ENCODE assay signal across 8 mouse cellular contexts in genomic region chr17:35469842-35470751, GRCm38 (mm10). TPM values are rescaled to one million over a fixed set of nuclear protein-coding genes. Genes with fewer than 3 reads are reported as not detected.
DNase-seq lines count a peak whose midpoint lies in the region; ATAC-seq and TF ChIP-seq lines count a peak whose summit lies in the region.

TSS of gene H2-Q10 (plus strand) at chr17:35470089.

- H3K36me3 ChIP-seq in spleen, adult 2 months (ENCODE audit: control insufficient read depth, insufficient read depth, low read length), result no peaks in the 10 kb centered on the region
- H3K36me3 ChIP-seq in forebrain, embryonic 11.5 days (ENCODE audit: control insufficient read depth, insufficient read depth, low read length), result no peaks in the 10 kb centered on the region
- H3K36me3 ChIP-seq in midbrain, embryonic 10.5 days, result no peaks in the 10 kb centered on the region

- 8% methylated on average over 80 of the region's 80 CpGs for WGBS in spleen, adult 2 months
- WGBS in forebrain, embryonic 11.5 days, result 1% methylated on average over 78 of the region's 80 CpGs
- WGBS in midbrain, embryonic 10.5 days, result 2% methylated on average over 80 of the region's 80 CpGs

- H3K27me3 ChIP-seq in spleen, adult 2 months (ENCODE audit: control insufficient read depth, insufficient read depth, low read length), result peaks cover 13% of the 10 kb centered on the region
- peaks cover 19% of the 10 kb centered on the region for H3K27me3 ChIP-seq in forebrain, embryonic 11.5 days (ENCODE audit: control insufficient read depth, insufficient read depth, low read length)
- H3K27me3 ChIP-seq in midbrain, embryonic 10.5 days (ENCODE audit: low read depth, poor library complexity, severe bottlenecking), result peaks cover 46% of the 10 kb centered on the region

- no peak for ATAC-seq in forebrain, embryonic 11.5 days (replicated peaks; ENCODE audit: low FRiP score)
- no peak for ATAC-seq in activated CD4-positive, CD25-positive, alpha-beta regulatory T cell, adult 4 months

- H3K27ac ChIP-seq in spleen, adult 2 months (ENCODE audit: insufficient read depth, low read length), result no peak within 1 kb of the TSS
- no peak within 1 kb of the TSS for H3K27ac ChIP-seq in forebrain, embryonic 11.5 days (ENCODE audit: low read depth, low read length)
- H3K27ac ChIP-seq in midbrain, embryonic 10.5 days (replicated peaks), result 0 out of 2 replicates have a peak within 1 kb of the TSS, but pooled peaks have one; percentile 42

- TF ChIP-seq POLR2A in spleen, adult 2 months (IDR thresholded peaks at IDR 0.05; ENCODE audit: low read depth, low read length), result no peak

- peaks cover 6% of the 10 kb centered on the region; the same call in 1 of the 2 replicates for H3K4me1 ChIP-seq in spleen, adult 2 months (ENCODE audit: control insufficient read depth, insufficient read depth, insufficient read length)
- H3K4me1 ChIP-seq in forebrain, embryonic 11.5 days (replicated peaks; ENCODE audit: control insufficient read depth, insufficient read depth, low read length), result peaks cover 3% of the 10 kb centered on the region; the same call in 1 of the 2 replicates
- H3K4me1 ChIP-seq in midbrain, embryonic 10.5 days, result peaks cover 15% of the 10 kb centered on the region

- no peak for TF ChIP-seq CTCF in spleen, adult 2 months (IDR thresholded peaks at IDR 0.05; ENCODE audit: extremely low read depth, insufficient read depth, insufficient read length, insufficient replicate concordance)

- peak within 1 kb of the TSS; percentile 35; the same call in 1 of the 2 replicates for H3K4me3 ChIP-seq in spleen, adult 2 months (ENCODE audit: extremely low read depth, insufficient read depth, insufficient read length)
- peak within 1 kb of the TSS; percentile 31 for H3K4me3 ChIP-seq in forebrain, embryonic 11.5 days (ENCODE audit: low read depth, low read length)
- H3K4me3 ChIP-seq in midbrain, embryonic 10.5 days, result peak within 1 kb of the TSS; percentile 60

- H3K9ac ChIP-seq in forebrain, embryonic 11.5 days (ENCODE audit: low read length), result peak within 1 kb of the TSS; percentile 29; the same call in 1 of the 2 replicates

- peak within 1 kb of the TSS; percentile 61 for H3K4me2 ChIP-seq in forebrain, embryonic 11.5 days (ENCODE audit: low read depth, low read length, severe bottlenecking)

- no peaks in the 10 kb centered on the region for H3K9me3 ChIP-seq in forebrain, embryonic 11.5 days (ENCODE audit: control insufficient read depth, low read length)
- H3K9me3 ChIP-seq in midbrain, embryonic 10.5 days (replicated peaks), result no peaks in the 10 kb centered on the region

- DNase-seq in spleen, adult 2 months (ENCODE audit: low read depth in 1 of 2, low spot score in 2 of 2), result no peak
- no peak for DNase-seq in spleen, postnatal 14 days (ENCODE audit: low spot score in 2 of 2)
- DNase-seq in forebrain, embryonic 11.5 days (ENCODE audit: low spot score), result peak; percentile 59
- DNase-seq in kidney, adult 8-10 months, result peak; percentile 30 to 42
- DNase-seq in midbrain, embryonic 10.5 days (ENCODE audit: low spot score), result peak; percentile 33
- DNase-seq in natural killer cell, adult 2 months (ENCODE audit: low spot score in 2 of 2), result no peak
- no peak for DNase-seq in left cerebral cortex, adult 18-20 months (ENCODE audit: low spot score in 2 of 2)

RNA-seq across cellular contexts. Expression of gene H2-Q10, which starts in this region (rescaled TPM):
- 7.7 and 11.0 TPM in 2 replicates for polyA plus RNA-seq in spleen, adult 2 months (2012; rRNA removed)
- polyA plus RNA-seq in forebrain, embryonic 11.5 days (2014; fragmentation: Nextera tagmentation; extraction: Ambion mirVana), result 0.07 and 0.12 TPM in 2 replicates
- polyA plus RNA-seq in midbrain, embryonic 10.5 days (2016; fragmentation: Nextera tagmentation; extraction: Ambion mirVana), result 0.22 and 0.27 TPM in 2 replicates
- 10 to 100 TPM in 1 of 2 experiments, 1 to 10 TPM in 1; 7.3 to 20.1 TPM for polyA plus RNA-seq in activated CD4-positive, CD25-positive, alpha-beta regulatory T cell, adult 4 months (2017; shearing (Covaris generic))
- total RNA-seq in left cerebral cortex, adult 18-20 months (2021), result under 1 TPM; 0.33 to 0.46 TPM

Comparison
In these comparisons a context has a peak if more than half of its experiments do, and no peak if none do; other contexts are left out.
1. Peak in DNase-seq, H3K4me3 ChIP-seq, H3K9ac ChIP-seq and H3K4me2 ChIP-seq in forebrain, embryonic 11.5 days; RNA of the gene not detected or under 1 TPM.
2. Peak in DNase-seq, H3K4me3 ChIP-seq and H3K27ac ChIP-seq in midbrain, embryonic 10.5 days; RNA of the gene not detected or under 1 TPM.
3. DNase-seq: peak in kidney, adult 8-10 months (2 of 2); none in spleen, adult 2 months (0 of 2), spleen, postnatal 14 days (0 of 2), natural killer cell, adult 2 months (0 of 2) and left cerebral cortex, adult 18-20 months (0 of 2).
4. Peak in every context shown above with its lines, with median percentiles within 50 percentile points of each other: H3K4me3 ChIP-seq.